Comparison of ENCODE assay signal across 26 mouse cellular contexts in the genomic region with DNA sequence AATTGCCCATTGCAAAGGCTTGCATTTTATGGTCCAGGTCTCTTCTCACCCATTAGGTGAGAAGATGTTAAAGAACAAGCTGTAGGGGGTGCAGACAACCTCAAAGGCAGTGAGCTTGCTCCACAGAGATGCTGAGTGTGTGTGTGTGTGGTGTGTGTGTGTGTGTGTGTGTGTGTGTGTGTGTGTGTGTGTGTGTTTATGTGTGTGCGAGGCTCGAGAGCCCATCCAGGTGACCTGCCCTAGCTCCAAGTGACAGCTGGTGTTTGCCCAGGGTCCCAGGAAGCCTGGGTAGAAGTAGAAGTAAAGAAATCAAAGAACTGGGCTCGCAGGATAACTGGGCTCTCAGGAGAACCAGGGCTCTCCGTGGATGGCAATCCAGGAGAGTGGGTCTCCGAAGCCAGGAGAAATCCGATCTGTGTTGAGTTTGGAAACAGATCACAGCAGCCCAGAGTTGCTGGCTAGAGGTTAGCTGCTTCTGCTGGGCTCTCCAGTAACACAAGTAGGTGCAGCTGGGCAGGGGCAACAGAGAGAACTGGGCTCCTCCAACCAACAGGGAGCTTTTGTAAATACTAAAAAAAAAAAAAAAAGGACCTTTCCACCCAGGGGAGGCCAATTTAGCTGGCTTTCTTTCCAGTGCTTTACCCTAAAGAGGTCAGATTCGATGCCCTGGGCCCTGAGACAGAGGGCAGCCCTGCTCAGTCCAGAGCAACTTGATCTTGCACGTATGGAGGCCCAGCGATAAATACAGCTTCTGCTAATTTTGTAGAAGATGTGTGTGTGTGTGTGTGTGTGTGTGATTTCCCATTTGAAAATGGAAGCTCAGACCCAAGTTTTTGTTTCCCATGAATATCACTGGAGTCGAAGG.
DNase-seq lines count a peak whose midpoint lies in the region; ATAC-seq lines count a peak whose summit lies in the region.
"Had no signal": no experiment of that assay in that cellular context is flagged by ENCODE, and none has a peak within 500 bp of the region (broad histone marks: within the 10 kb centered on the region; RNA-seq: fewer than 3 reads in every experiment).

No protein-coding gene starts in this region.

- H3K27me3 ChIP-seq in embryonic facial prominence, embryonic 10.5 days (replicated peaks; ENCODE audit: low read depth, poor library complexity, severe bottlenecking) = peaks cover 80% of the 10 kb centered on the region
- peaks cover 5% of the 10 kb centered on the region; the same call in 1 of the 2 replicates for H3K27me3 ChIP-seq in limb, embryonic 13.5 days
- H3K27me3 ChIP-seq: liver, embryonic 15.5 days; lung, embryonic 15.5 days; megakaryocyte, embryonic 14.5 days; neural tube, embryonic 12.5 days had no signal

- H3K4me3 ChIP-seq in embryonic facial prominence, embryonic 10.5 days = no peak overlapping the region
- no peak overlapping the region for H3K4me3 ChIP-seq in limb, embryonic 13.5 days
- H3K4me3 ChIP-seq: forebrain, embryonic 10.5 days; heart, embryonic 10.5 days; liver, embryonic 15.5 days; lung, embryonic 15.5 days; megakaryocyte, embryonic 14.5 days; midbrain, embryonic 13.5 days; neural tube, embryonic 12.5 days had no signal

- peak; percentile 68 for DNase-seq in heart, adult 11 months
- DNase-seq in heart, postnatal 4 days = no peak
- DNase-seq in embryonic facial prominence, embryonic 10.5 days (ENCODE audit: low spot score) = peak; percentile 31
- DNase-seq in thymus, postnatal 25 days = peak; percentile 45
- no peak for DNase-seq in layer of hippocampus, adult 8-10 months (ENCODE audit: low spot score in 2 of 2)
- DNase-seq in adipocyte (ENCODE audit: low spot score) = no peak
- DNase-seq: cerebellum, adult 11-12 months; cerebellum, postnatal 14 days; forebrain, postnatal 0 days; kidney, postnatal 25 days; layer of hippocampus, adult 9-11 months; liver; lung, postnatal 36 days; right cerebral cortex, postnatal 14 days had no signal

- no peaks in the 10 kb centered on the region for H3K9me3 ChIP-seq in embryonic facial prominence, embryonic 10.5 days
- H3K9me3 ChIP-seq in limb, embryonic 13.5 days = no peaks in the 10 kb centered on the region
- H3K9me3 ChIP-seq: heart, embryonic 10.5 days; liver, embryonic 15.5 days; lung, embryonic 15.5 days; megakaryocyte, embryonic 14.5 days; neural tube, embryonic 12.5 days had no signal

- no peaks in the 10 kb centered on the region for H3K36me3 ChIP-seq in embryonic facial prominence, embryonic 10.5 days (replicated peaks)
- H3K36me3 ChIP-seq in limb, embryonic 13.5 days = no peaks in the 10 kb centered on the region
- H3K36me3 ChIP-seq: forebrain, embryonic 10.5 days; liver, embryonic 15.5 days; lung, embryonic 15.5 days; midbrain, embryonic 13.5 days; neural tube, embryonic 12.5 days had no signal

- H3K9ac ChIP-seq in limb, embryonic 13.5 days = no peak overlapping the region
- H3K9ac ChIP-seq: forebrain, postnatal 0 days; liver, embryonic 15.5 days; lung, embryonic 15.5 days; midbrain, embryonic 13.5 days; neural tube, embryonic 12.5 days had no signal

- ATAC-seq in limb, embryonic 13.5 days (ENCODE audit: low FRiP score, low read depth) = peak; percentile 32; the same call in 1 of the 2 replicates
- ATAC-seq: CD4-positive, CD25-positive, alpha-beta regulatory T cell, adult 4 months; forebrain, postnatal 0 days; hindbrain, postnatal 0 days; intestine, embryonic 16.5 days; midbrain, embryonic 13.5 days had no signal

- H3K4me1 ChIP-seq in embryonic facial prominence, embryonic 10.5 days = peaks cover 56% of the 10 kb centered on the region
- peaks cover 28% of the 10 kb centered on the region for H3K4me1 ChIP-seq in limb, embryonic 13.5 days
- H3K4me1 ChIP-seq: liver, embryonic 15.5 days; lung, embryonic 15.5 days; megakaryocyte, embryonic 14.5 days had no signal

- WGBS in embryonic facial prominence, embryonic 10.5 days = 30% methylated on average over 10 of the region's 10 CpGs
- WGBS in limb, embryonic 13.5 days = 22% methylated on average over 10 of the region's 10 CpGs

- H3K4me2 ChIP-seq in limb, embryonic 13.5 days (replicated peaks) = no peak overlapping the region
- H3K4me2 ChIP-seq: liver, embryonic 15.5 days; lung, embryonic 15.5 days; midbrain, embryonic 13.5 days; neural tube, embryonic 12.5 days had no signal

- H3K27ac ChIP-seq in embryonic facial prominence, embryonic 10.5 days (replicated peaks) = peak overlapping the region; percentile 12
- no peak overlapping the region for H3K27ac ChIP-seq in limb, embryonic 13.5 days
- H3K27ac ChIP-seq: forebrain, embryonic 10.5 days; heart, embryonic 10.5 days; hindbrain, postnatal 0 days; liver, embryonic 15.5 days; lung, embryonic 15.5 days; midbrain, embryonic 13.5 days; neural tube, embryonic 12.5 days; stomach, postnatal 0 days had no signal

Comparison
In these comparisons a context has a peak if more than half of its experiments do, and no peak if none do; other contexts are left out.
1. DNase-seq: peak in heart, adult 11 months (single experiment), embryonic facial prominence, embryonic 10.5 days (single experiment) and thymus, postnatal 25 days (single experiment); none in heart, postnatal 4 days (single experiment), layer of hippocampus, adult 8-10 months (0 of 2) and adipocyte (single experiment).